Comparison of ENCODE assay signal across 19 mouse cellular contexts in genomic region chr6:65642431-65642830, GRCm38 (mm10).
"Had no signal": no experiment of that assay in that cellular context is flagged by ENCODE, and none has a peak within 500 bp of the region (broad histone marks: within the 10 kb centered on the region; RNA-seq: fewer than 3 reads in every experiment).

No protein-coding gene starts in this region.

- H3K4me3 ChIP-seq: kidney, embryonic 15.5 days; limb, embryonic 12.5 days; limb, embryonic 15.5 days; liver, embryonic 12.5 days; liver, embryonic 15.5 days; midbrain, embryonic 12.5 days; midbrain, embryonic 15.5 days; neural tube, embryonic 12.5 days; neural tube, embryonic 15.5 days had no signal

- H3K27me3 ChIP-seq: kidney, embryonic 15.5 days; limb, embryonic 12.5 days; limb, embryonic 15.5 days; liver, embryonic 12.5 days; liver, embryonic 15.5 days; midbrain, embryonic 12.5 days; midbrain, embryonic 15.5 days; neural tube, embryonic 12.5 days; neural tube, embryonic 15.5 days had no signal

- H3K9me3 ChIP-seq: limb, embryonic 15.5 days; liver, embryonic 12.5 days; liver, embryonic 15.5 days; midbrain, embryonic 15.5 days; neural tube, embryonic 12.5 days had no signal

- DNase-seq: kidney, adult 11 months; kidney, adult 8-10 months; kidney, postnatal 10 days; kidney, postnatal 36 days; left cerebral cortex, postnatal 4 days; lung, adult 2 months; lung, postnatal 10 days; thymus, adult 18-20 months; thymus, postnatal 36 days had no signal

- H3K9ac ChIP-seq: kidney, embryonic 15.5 days; limb, embryonic 12.5 days; limb, embryonic 15.5 days; liver, embryonic 12.5 days; liver, embryonic 15.5 days; midbrain, embryonic 12.5 days; midbrain, embryonic 15.5 days; neural tube, embryonic 12.5 days; neural tube, embryonic 15.5 days had no signal

- H3K36me3 ChIP-seq: kidney, embryonic 15.5 days; limb, embryonic 12.5 days; limb, embryonic 15.5 days; liver, embryonic 12.5 days; liver, embryonic 15.5 days; midbrain, embryonic 12.5 days; midbrain, embryonic 15.5 days; neural tube, embryonic 12.5 days; neural tube, embryonic 15.5 days had no signal

- ATAC-seq: liver, embryonic 12.5 days; midbrain, embryonic 15.5 days had no signal

- H3K27ac ChIP-seq: kidney, embryonic 15.5 days; limb, embryonic 12.5 days; limb, embryonic 15.5 days; liver, embryonic 12.5 days; liver, embryonic 15.5 days; macrophage; midbrain, embryonic 12.5 days; midbrain, embryonic 15.5 days; neural tube, embryonic 12.5 days; neural tube, embryonic 15.5 days had no signal

- H3K4me2 ChIP-seq: kidney, embryonic 15.5 days; limb, embryonic 12.5 days; limb, embryonic 15.5 days; liver, embryonic 12.5 days; liver, embryonic 15.5 days; midbrain, embryonic 12.5 days; midbrain, embryonic 15.5 days; neural tube, embryonic 12.5 days; neural tube, embryonic 15.5 days had no signal

- H3K4me1 ChIP-seq: kidney, embryonic 15.5 days; limb, embryonic 12.5 days; limb, embryonic 15.5 days; liver, embryonic 12.5 days; liver, embryonic 15.5 days; midbrain, embryonic 15.5 days; neural tube, embryonic 12.5 days; neural tube, embryonic 15.5 days had no signal
